Mouse (Mus musculus) bone marrow macrophage, adult 2 months (primary cell): ENCODE data around the gene Zic1. TPM values are rescaled to one million over a fixed set of nuclear protein-coding genes. Genes with fewer than 3 reads are reported as not detected.

Source experiments
- H3K27ac ChIP-seq: 2 replicates; pipeline ENCODE4 v1.5.1; 2012; ENCODE audit warnings: low read depth, low read length; ENCODE audit not compliant: insufficient read depth
- H3K4me1 ChIP-seq: 2 replicates; pipeline ENCODE4 v1.6.1; 2012; ENCODE audit warnings: low read length; ENCODE audit not compliant: control insufficient read depth, insufficient read depth
- H3K4me3 ChIP-seq: 2 replicates; pipeline ENCODE4 v1.5.1; 2012; ENCODE audit warnings: mild to moderate bottlenecking, low read length, moderate library complexity; ENCODE audit not compliant: insufficient read depth
- CTCF ChIP-seq: IDR thresholded peaks from 2 replicates; pipeline ENCODE4 v1.5.1; 2012; ENCODE audit warnings: low read depth, mild to moderate bottlenecking, low read length, moderate library complexity
- POLR2A ChIP-seq: IDR thresholded peaks from 2 replicates; pipeline ENCODE4 v1.6.1; 2012; ENCODE audit warnings: mild to moderate bottlenecking, low read depth, low read length, borderline replicate concordance
- polyA plus RNA-seq: library from polyadenylated mRNA; stranded (reverse); fragments of >200 nt; gene quantifications from 2 replicates; pipeline ENCODE4 v1.2.4, GENCODE M21; 2012; ENCODE audit not compliant: missing spikeins, insufficient read depth, insufficient read length

The Zic1 gene
- polyA plus RNA-seq, 1 experiment = not detected

DNA sequence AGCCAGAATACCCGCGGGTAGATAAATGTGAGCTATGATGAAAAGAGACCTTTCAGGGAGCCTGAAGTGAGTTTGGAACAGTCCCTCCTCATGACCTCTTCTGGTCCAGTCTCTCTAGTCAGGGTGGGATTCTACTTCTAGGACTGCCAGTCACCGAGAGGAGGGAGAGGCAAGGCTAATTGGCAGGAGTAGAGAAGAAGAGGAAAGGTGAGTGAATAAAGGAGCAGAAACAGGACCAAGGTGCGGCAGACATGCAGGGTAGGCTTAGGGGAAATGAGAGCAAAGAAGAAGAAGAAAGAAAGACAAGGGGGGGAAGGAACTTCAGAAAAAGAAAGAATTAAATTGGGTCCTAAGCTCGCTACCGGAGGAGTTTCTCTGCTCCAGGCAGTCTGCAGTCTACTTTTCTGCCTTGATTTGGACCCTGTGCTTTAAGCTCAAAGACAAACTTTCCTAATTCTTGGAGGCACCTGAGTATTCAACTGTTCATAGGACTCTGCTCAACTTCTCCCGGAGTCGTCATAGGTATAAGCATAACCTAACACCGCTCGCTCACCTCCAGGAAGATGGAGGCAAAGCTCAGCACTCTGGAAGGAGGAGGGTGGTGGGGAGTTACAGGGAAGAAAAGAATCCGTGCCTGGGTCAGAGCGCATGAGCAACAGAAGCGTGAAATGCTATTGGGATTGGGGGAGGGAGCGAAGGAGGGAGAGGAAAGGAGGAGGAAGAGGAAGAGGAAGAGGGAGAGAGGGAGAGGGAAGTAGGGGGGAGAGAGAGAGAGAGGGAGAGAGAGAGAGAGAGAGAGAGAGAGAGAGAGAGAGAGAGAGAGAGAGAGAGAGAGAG is 11.6 kb upstream of the Zic1 start:
- TF ChIP-seq CTCF = no peak
- no peak for TF ChIP-seq POLR2A
- Histone ChIP-seq H3K4me1 (no peaks in the 10 kb centered on the region), H3K27ac (no peak overlapping the region), H3K4me3 (no peak overlapping the region)

DNA sequence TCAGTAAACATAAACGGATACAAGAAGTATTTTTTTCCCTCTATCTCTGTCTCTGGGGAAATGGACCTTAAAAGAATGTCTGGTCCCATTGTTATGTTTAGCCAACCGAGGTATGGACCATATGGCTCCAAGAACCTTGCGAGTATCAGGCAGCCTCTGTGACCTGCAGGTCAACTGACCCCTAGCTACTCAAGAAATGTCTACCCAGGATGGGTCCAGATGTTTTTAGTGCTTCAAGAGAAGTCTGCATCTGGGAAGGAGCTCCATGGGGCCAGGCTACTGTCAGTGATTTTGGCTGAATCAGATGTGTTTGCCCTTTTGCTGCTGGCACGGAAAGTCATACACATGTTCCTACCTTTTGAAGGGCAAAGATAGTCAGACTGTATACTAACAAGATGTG is 9.1 kb upstream of the Zic1 start:
- no peaks in the 10 kb centered on the region for H3K4me1 ChIP-seq
- H3K27ac ChIP-seq = no peak overlapping the region
- TF ChIP-seq POLR2A (no peak), CTCF (no peak)
- H3K4me3 ChIP-seq = no peak overlapping the region

DNA sequence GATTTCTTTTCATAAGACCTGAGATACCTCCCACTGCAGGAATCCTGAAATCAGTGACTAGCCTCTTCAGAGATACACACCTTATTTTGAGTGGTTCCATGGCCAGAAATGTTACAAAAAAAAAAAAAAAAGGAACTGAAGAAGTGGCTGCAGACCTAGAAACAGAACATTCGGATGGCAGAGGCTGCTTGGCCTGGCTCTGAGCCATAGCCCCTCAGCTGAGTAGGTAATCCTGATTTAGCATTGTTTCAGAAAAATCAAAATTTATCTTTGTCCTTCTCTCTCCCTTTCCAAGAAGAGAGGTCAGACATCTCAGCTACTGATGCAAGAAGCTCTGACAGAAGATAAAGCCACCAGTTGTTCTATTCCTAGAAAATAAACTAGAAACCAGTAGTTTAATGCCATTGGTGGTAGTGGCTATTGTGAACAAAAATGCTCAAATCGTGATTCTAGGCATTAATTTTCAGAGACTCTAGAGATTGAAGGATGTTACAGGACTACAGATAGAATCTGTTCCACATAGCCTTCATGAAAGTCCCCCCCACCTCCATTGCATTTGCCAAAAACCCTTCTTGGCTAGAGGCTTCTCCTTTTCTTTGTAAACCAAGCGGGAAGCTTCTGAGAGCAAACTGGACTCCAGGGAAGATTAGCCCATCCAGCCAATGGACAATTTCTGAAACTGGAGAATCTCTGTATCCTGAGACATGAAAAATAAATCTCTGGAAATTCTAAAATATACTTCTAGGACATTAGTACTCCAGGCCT is 8.4 kb upstream of the Zic1 start:
- Histone ChIP-seq H3K4me1 (no peaks in the 10 kb centered on the region), H3K27ac (no peak overlapping the region), H3K4me3 (no peak overlapping the region)
- TF ChIP-seq CTCF = no peak
- no peak for TF ChIP-seq POLR2A

DNA sequence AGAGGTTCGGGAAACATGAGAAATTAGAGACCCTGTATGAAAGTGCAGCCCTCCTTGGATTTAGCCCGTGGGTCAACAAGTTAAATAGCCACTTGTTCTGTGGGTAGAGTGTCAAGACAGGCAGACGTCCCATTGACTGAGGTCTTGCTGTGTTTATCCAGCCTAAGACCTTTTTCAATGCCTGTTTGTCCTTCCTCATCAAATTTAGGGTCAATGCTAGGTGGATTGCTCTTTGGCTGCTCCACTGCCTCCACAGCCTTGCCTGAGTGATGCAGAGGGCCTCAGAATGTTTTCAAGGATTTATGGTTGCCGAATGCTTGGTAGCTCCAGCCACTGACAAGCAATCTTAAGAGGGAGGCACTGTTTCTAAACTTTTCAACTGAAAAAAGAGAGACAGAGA is 6.0 kb upstream of the Zic1 start:
- TF ChIP-seq POLR2A = no peak
- Histone ChIP-seq H3K27ac (no peak overlapping the region), H3K4me3 (no peak overlapping the region), H3K4me1 (no peaks in the 10 kb centered on the region)

DNA sequence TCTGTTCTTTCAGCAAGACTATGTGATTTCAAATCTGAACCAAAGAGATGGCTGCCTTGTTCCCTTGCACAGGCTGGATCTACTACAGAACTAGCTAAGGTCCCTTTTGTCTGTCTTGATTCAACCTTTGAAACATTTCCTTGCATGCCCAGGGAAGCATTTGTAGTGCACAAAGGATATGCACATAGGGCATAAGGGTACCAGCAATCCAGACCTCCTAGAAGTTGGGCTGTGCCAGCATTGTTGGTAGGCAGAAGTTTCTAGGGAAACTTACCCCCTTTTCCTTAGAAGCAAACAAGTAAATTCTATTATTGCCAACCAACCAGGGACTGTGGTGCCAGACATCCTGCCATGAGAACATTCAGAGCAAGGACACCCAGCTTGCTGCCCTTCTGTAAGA is 5.4 kb upstream of the Zic1 start:
- Histone ChIP-seq H3K27ac (no peak overlapping the region), H3K4me3 (no peak overlapping the region), H3K4me1 (no peaks in the 10 kb centered on the region)
- TF ChIP-seq POLR2A (no peak), CTCF (no peak)

DNA sequence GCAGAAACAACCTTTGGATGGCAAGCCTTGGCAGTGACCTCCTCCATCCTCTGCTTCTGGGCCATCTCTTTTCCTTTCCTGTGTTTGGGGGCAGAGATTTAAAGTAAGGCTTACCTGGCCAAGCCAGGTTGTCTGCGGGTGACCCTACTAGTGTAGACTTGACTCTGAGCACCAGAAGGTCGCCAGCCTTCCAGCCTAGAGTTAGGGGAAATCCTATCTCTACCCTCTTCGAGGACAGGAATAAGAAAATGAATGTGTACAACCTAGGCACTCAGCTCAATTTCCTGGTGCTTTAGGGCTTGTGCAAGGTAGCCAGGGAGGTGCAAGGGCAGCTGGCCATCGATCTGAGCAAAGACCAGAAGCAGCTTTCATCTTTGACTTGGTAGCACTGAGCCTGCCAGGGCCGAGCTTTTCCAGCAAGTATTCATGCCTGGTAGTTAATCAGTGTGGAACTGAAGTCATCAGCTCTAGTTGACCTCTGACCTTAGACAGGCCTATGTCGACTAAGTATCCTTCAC is 4.6 kb upstream of the Zic1 start:
- Histone ChIP-seq H3K4me1 (no peaks in the 10 kb centered on the region), H3K4me3 (no peak overlapping the region), H3K27ac (no peak overlapping the region)
- TF ChIP-seq CTCF (no peak), POLR2A (no peak)

DNA sequence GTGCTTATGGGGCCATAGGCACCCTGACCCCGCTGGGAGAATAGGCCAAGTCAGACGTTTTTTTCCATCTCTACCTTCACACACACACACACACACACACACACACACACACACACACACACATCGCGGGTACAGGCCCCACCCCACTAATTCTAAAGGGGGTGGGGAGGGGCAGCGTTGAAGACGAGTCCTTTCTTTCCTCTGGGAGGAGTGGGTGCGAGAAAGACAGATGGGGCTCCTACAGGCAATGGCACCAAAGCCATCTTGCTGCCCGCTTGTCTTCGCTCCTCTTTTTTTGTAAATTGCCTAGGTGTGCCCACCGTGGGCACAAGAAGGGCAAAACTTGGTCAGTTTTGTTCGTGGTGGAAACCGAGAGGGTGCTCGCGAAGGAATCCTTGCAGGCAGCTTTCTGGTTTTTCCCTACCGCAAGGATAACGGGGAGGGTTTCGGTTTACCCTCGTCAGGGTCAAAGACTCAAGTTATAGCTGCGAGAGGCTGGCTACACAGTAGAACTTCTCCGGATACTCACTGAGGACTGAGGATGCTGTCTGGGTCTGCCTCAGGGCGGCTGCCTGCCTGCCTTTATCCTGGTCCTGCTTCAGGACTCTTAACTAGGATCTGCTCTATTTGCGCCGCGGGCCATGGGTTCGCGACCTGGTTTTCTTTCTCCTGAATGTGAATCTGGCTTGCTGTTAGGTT is 3.8 kb upstream of the Zic1 start:
- TF ChIP-seq CTCF (no peak), POLR2A (no peak)
- Histone ChIP-seq H3K27ac (no peak overlapping the region), H3K4me3 (no peak overlapping the region), H3K4me1 (no peaks in the 10 kb centered on the region)

DNA sequence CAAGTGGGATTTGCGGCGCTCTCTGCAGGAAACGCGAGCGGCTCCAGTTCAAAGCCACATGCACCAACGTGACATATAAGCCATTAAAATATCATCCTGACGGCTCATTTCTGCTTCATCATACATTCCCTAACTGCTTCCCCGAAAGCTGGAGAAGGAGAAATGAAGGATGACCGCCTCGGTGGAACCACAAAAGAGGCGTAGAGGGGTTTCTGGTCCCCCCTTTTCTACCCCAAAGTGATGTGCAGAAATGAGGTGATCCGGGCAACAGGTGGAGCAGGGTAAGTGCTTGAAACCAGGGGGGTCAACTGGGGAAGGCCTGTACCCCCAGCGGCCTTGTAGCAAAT is 3.3 kb upstream of the Zic1 start:
- H3K4me1 ChIP-seq = no peaks in the 10 kb centered on the region; the same call in 1 of the 2 replicates
- H3K27ac ChIP-seq = no peak overlapping the region
- H3K4me3 ChIP-seq = no peak overlapping the region
- TF ChIP-seq POLR2A (no peak), CTCF (no peak)

DNA sequence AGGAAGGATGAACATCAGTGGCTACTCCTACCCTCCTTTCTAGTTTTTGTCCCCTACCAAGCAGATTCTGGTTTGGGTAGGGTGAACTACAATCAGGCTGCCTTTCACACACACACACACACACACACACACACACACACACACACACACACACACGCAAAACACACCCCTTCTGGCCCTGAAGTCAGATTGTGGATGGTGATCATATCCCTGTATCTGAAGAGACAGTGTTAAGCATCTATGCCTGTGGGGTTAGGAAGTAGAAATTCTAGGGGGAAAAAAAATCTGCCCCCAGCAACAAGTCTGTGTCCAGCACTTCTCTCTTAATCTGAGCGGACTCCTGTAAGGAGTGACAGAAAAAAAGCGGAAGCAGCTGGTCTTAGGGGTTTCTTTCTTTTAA is 2.5 kb upstream of the Zic1 start:
- H3K27ac ChIP-seq = no peak overlapping the region
- TF ChIP-seq POLR2A (no peak), CTCF (no peak)
- H3K4me1 ChIP-seq = no peaks in the 10 kb centered on the region; the same call in 1 of the 2 replicates
- H3K4me3 ChIP-seq = no peak overlapping the region

DNA sequence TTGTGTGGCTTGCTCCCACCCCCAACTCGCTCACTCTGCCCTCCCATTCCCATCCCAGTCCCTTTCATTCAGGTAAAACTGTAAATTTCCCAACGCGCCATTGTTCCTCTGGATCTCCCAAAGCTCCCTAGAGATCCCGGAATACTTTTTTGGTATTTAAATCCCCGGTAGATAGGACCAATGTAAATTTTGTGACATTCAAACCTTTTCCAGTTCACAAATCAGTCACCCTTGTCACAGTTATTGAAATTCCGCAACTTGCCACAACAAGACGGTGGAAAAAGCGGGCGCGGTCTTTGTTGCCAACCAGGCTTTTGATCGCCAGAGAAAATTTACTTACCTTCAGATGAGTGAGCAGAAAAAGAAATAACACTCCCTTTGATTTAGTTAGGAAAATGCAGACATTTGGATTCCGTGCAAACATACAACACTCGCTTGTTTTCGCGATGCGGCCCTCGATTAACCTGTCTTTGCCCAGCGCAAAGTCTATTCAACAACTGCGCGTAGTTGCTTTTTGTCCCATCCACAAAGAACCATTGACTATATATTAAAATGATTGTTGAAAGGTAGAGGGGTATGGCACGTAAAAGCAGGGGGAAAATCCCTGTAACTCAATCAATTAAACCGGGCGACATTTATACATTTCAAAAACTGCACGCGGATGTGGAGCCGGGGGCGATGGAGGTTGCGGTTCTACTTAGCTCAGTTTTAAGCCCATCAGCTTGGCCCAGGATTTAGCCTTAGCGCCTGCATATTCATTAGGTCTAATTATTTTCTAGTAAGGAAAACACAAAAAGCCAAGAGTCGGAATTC is 1.6 kb upstream of the Zic1 start:
- no peaks in the 10 kb centered on the region; the same call in 1 of the 2 replicates for H3K4me1 ChIP-seq
- H3K4me3 ChIP-seq = no peak overlapping the region
- no peak overlapping the region for H3K27ac ChIP-seq
- no peak for TF ChIP-seq CTCF
- TF ChIP-seq POLR2A = no peak
